Mouse (Mus musculus) heart, postnatal 0 days (tissue): ENCODE measurements at regions not wholly inside any gene's neighbourhood (a gene's known extent, or its start where the extent isn't known, plus 50 kb on each side); places are given as distances from the start of the nearest gene placed in this dataset.

Source experiments
- CTCF ChIP-seq: IDR thresholded peaks from 2 replicates; pipeline ENCODE4 v1.5.1; 2016; ENCODE audit warnings: antibody characterized with exemption, control low read depth, low read depth
- EP300 ChIP-seq: IDR thresholded peaks from 2 replicates; pipeline ENCODE4 v1.6.1; 2016; ENCODE audit warnings: antibody characterized with exemption, low read depth

DNA sequence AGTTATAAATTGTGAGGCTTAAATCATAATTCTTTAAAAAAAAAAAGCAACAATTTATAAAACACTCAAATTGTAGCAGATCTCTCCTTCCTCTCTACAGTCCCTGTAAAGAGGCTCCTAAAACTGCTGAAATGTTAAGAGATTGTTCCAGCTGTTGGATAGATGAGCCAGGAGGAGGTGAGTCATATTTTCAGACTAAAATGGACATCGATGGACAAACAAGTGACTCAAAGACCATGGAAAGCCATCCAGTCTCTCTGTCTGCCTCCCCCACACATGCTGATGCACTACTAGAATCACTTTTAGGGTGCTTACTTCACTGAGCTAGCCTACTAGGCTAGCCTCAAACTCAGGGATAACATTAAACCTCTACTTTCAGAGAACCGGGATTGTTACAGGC, 561.5 kb downstream of the Tmem114 start:
- TF ChIP-seq CTCF (no peak), EP300 (no peak)
